Mouse (Mus musculus) left cerebral cortex, adult 18-20 months (tissue): ENCODE data around the gene Olfr827. TPM values are rescaled to one million over a fixed set of nuclear protein-coding genes. Genes with fewer than 3 reads are reported as not detected.
A peak's percentile ranks its signal among the peaks of the same experiment; 100 is the strongest.

Experiments
- DNase-seq, 2 experiments: peaks; one replicate each; pipeline ENCODE4 v3.0.0; 2021 to 2022; ENCODE audit warnings: low spot score in 2 of 2, mixed read lengths in 1 of 2
- long read RNA-seq, 2 experiments: library from polyadenylated mRNA; stranded (forward); transcript quantifications; one replicate each; pipeline ENCODE4 v2.0.0; 2021
- total RNA-seq, 2 experiments: library from RNA; stranded (reverse); gene quantifications; 2 replicates each; pipeline ENCODE4 v1.2.3; 2021

Olfr827 gene
- not detected for total RNA-seq
- long read RNA-seq, experiment 1 = 0 reads
- long read RNA-seq, experiment 2 = 0 reads

GRCm38 (mm10) chr10:130214303-130214702, at the start of gene Olfr827:
Olfr827 (minus strand) TSS chr10:130214403.
- DNase-seq = no peak

DNA sequence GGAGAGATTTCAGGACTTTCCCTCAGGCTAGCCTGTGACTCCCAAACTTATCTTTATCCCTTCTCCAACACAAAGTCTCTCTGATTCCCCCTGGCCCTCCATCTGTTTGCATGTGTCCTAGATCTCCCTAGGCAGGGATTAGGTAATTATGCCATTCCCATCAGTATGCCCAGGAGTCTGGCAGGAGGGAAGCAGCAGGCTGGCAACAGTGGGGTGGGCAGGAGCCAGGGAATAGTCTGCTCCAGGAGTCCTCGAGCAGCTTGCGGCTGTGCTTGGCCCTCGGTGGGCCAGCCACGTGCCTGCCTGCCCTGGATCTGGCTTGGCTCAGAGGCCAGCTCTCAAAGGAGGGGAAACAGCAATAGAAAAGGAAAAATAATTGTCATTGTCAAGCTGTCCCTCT, 49.0 kb upstream of the Olfr827 start:
- peak in 1 of 2 experiments; percentile 15 for DNase-seq

- DNase-seq = peak in 1 of 2 experiments; percentile 2
Observed at GRCm38 (mm10) chr10:130259483-130259882, 45.3 kb upstream of the Olfr827 start.

GRCm38 (mm10) chr10:130244271-130244670, 30.1 kb upstream of the Olfr827 start:
- peak in 1 of 2 experiments; percentile 5 for DNase-seq

GRCm38 (mm10) chr10:130238318-130239209, 24.4 kb upstream of the Olfr827 start:
- no peak for DNase-seq

DNA sequence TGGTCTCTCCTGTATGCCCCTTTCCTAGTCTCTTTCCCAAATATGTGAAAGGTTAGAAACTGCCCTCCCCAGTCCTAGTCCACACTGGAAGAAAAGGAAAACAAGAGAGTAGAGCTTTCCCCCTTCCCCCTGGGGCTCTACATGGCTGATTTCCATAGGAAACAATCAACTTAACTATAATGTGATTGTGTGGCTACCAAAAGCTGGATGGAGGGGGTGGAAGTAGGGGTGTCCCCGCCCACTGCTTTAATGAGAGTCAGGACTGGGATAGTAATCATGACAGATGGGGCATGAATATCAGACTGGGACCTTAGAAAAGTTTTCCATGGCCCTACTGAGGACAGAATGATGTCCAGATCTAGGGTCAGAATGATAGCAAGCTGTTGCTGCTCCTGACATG, 20.4 kb upstream of the Olfr827 start:
- no peak for DNase-seq

DNA sequence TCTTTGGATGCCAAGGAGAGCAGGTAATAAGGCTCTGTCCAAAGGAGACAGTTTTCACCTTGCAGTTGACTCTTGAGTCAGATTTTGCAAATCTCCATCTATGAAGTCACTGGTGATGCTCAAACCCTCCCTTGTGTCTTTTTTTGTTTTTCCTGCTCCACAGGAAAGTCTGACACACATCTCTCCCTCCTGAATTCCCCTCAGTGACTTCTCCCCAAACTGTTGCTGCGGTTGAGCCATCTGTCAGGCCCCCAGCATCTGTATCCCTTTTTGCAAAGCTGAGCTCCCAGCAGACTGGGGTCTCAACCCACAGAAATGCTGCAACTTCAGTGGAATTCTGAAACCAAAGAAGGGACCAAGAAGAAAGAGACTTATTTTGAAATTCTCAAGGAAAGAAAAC, 17.9 kb upstream of the Olfr827 start:
- DNase-seq = no peak

DNA sequence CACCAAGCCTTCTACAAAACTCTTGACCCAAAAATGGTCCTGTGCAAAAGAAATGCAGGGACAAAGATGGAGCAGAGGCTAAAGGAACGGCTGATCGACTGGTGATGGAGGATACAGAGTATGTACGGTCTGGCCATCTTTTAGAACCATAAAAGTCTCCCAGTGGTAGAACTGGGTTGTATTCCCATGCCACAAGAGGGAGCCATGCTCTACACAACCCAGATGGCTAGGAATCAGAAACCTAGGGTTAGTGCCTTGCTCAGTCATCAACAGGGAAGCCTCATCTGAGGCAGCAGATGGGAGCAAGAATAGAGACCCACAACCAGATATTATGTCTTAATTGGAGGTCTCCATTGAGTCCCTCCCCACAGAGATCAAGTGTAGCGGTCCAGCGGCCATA, 15.4 kb upstream of the Olfr827 start:
- DNase-seq = no peak

- peak; percentile 61 to 64 for DNase-seq
Observed at GRCm38 (mm10) chr10:130228246-130228645, 14.0 kb upstream of the Olfr827 start.

DNA sequence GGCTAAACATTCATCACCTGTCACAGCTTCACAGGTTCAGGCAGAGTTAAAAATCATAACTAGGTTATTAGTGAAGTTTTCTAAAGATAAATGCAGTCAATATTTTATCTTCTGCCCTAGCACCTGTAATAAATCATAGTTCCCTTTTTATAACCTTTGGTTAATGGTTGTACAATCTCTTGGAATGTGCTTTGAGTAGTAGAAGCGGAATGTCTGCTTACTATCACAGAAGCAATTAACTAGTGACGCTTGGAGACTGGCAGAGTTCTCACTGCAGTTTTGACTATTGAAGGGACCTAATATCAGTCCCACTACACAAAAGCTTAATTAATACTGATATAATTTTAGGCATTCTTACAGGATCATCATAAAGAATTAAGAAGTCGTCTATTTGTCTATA, 10.8 kb upstream of the Olfr827 start:
- no peak for DNase-seq

DNA sequence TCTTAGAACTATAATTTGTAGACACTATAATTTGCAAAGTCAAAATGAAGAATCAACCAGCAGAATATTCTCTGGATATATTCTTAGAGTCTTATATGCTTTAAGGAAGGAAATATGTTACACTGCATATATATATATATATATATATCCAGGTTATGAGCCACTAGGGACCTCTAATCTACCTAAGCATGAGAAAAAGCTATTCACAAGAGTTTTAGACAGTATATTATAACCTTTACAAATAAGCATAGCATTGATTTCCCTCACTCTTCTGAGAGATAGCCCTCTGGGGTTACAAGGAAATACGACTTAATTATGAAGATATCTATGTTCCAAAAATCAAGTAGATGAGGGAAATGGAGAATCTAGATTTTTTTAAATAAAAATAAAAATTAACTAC, 30.1 kb downstream of the Olfr827 start, which contains the start of gene Olfr826:
Gene Olfr826, minus strand, starts transcription at position 101 of the 400 bp plus-strand sequence.
- DNase-seq = no peak

- no peak for DNase-seq
Observed at GRCm38 (mm10) chr10:130166666-130167065, 47.5 kb downstream of the Olfr827 start, which contains the start of gene Olfr825. Olfr825 (minus strand) TSS chr10:130166766.

DNA sequence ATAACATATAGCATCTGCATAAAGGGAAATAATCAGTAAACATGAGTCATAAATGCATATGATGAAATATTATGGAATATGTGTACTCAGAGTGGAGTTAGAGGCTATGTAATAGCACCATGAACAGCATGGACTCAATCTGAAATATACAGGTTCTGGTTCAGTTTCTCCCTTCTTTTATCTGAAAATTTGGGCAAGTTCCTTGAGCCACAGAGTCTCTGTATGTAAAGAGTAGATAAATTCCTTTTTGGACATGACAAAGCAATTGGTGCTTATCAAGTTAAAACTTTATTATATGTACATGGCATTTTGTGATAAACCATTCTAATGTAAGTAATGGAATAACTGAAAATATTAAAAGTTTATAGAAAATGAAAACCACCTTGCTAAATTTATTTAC, 49.0 kb downstream of the Olfr827 start:
- DNase-seq = no peak

Other genes starting within 250 kb of the Olfr827 start
- not detected for gene Olfr819, start 247.1 kb downstream of the Olfr827 start, total RNA-seq
- gene Olfr247, start 238.3 kb downstream of the Olfr827 start, total RNA-seq = not detected
- gene Gm10310, start 229.3 kb downstream of the Olfr827 start, total RNA-seq = not detected
- not detected for gene Olfr820, start 201.8 kb downstream of the Olfr827 start, total RNA-seq
- not detected for gene Olfr821, start 184.1 kb downstream of the Olfr827 start, total RNA-seq
- gene Olfr822, start 143.2 kb downstream of the Olfr827 start, total RNA-seq = not detected
- gene Olfr823, start 99.0 kb downstream of the Olfr827 start, total RNA-seq = not detected
- not detected for gene Olfr824, start 84.4 kb downstream of the Olfr827 start, total RNA-seq
- not detected for gene Olfr825, start 47.6 kb downstream of the Olfr827 start, total RNA-seq
- not detected for gene Olfr826, start 30.2 kb downstream of the Olfr827 start, total RNA-seq
- under 1 TPM; 0.14 to 0.19 TPM for gene Neurod4, start 65.8 kb upstream of the Olfr827 start, total RNA-seq
- 1 to 10 TPM; 1.9 to 2.2 TPM for gene Tespa1, start 108.5 kb upstream of the Olfr827 start, total RNA-seq
- gene Vmn2r84, start 179.9 kb upstream of the Olfr827 start, total RNA-seq = under 1 TPM; 0.26 to 0.37 TPM
- under 1 TPM; 0.58 to 0.70 TPM for gene Vmn2r85, start 215.3 kb upstream of the Olfr827 start, total RNA-seq
- gene Vmn2r86, start 241.6 kb upstream of the Olfr827 start, total RNA-seq = under 1 TPM; 0.12 to 0.28 TPM